Mouse (Mus musculus) limb, embryonic 15.5 days (tissue): ENCODE measurements around the gene Tmprss9. TPM values are rescaled to one million over a fixed set of nuclear protein-coding genes. Genes with fewer than 3 reads are reported as not detected.
"Not testable (repeated sequence)": the region's sequence is repeated elsewhere in the genome, so short reads cannot be mapped to it uniquely, and the experiment has no call there.

Experiments
- ATAC-seq: fragments of 200-750 bp; cut with Nextera tagmentation; 2 replicates; pipeline ENCODE4 v1.8.0; 2017; ENCODE audit warnings: low read depth, moderate TSS enrichment; ENCODE audit not compliant: insufficient number of reproducible peaks, low FRiP score, low TSS enrichment
- H3K27ac ChIP-seq: fragments of 300-500 bp; sonication (generic); 2 replicates; pipeline ENCODE4 v1.5.1; 2015; ENCODE audit warnings: moderate library complexity, mild to moderate bottlenecking, inconsistent platforms
- H3K27me3 ChIP-seq: fragments of 300-500 bp; sonication (generic); 2 replicates; pipeline ENCODE4 v1.6.1; 2015; ENCODE audit warnings: inconsistent platforms
- H3K36me3 ChIP-seq: fragments of 300-500 bp; sonication (generic); 2 replicates; pipeline ENCODE4 v1.6.1; 2015; ENCODE audit warnings: inconsistent platforms
- H3K4me1 ChIP-seq: fragments of 300-500 bp; sonication (generic); 2 replicates; pipeline ENCODE4 v1.6.1; 2015; ENCODE audit warnings: inconsistent platforms
- H3K4me2 ChIP-seq: fragments of 300-500 bp; sonication (generic); 2 replicates; pipeline ENCODE4 v1.6.1; 2015; ENCODE audit warnings: mild to moderate bottlenecking, inconsistent platforms
- H3K4me3 ChIP-seq: fragments of 300-500 bp; sonication (generic); 2 replicates; pipeline ENCODE4 v1.5.1; 2015; ENCODE audit warnings: mild to moderate bottlenecking, inconsistent platforms
- H3K9ac ChIP-seq: fragments of 300-500 bp; sonication (generic); 2 replicates; pipeline ENCODE4 v1.6.1; 2015; ENCODE audit warnings: inconsistent platforms
- H3K9me3 ChIP-seq: fragments of 300-500 bp; sonication (generic); 2 replicates; pipeline ENCODE4 v1.6.1; 2016; ENCODE audit warnings: inconsistent platforms
- WGBS: fragments of 180-500 bp; shearing (Covaris S2); methylation state at CpG from one replicate; pipeline ENCODE4 v1.1.7; 2015; 5-methylcytosine and 5-hydroxymethylcytosine counted together
- polyA plus RNA-seq: library from polyadenylated mRNA; unstranded; fragments of >200 nt; fragmentation: Nextera tagmentation; extraction: Ambion mirVana; gene quantifications from 2 replicates; pipeline ENCODE4 v1.2.1, GENCODE M21; 2015

Tmprss9 gene
- 0.05 TPM in 1 of 2 replicates, not detected in the other for polyA plus RNA-seq

DNA sequence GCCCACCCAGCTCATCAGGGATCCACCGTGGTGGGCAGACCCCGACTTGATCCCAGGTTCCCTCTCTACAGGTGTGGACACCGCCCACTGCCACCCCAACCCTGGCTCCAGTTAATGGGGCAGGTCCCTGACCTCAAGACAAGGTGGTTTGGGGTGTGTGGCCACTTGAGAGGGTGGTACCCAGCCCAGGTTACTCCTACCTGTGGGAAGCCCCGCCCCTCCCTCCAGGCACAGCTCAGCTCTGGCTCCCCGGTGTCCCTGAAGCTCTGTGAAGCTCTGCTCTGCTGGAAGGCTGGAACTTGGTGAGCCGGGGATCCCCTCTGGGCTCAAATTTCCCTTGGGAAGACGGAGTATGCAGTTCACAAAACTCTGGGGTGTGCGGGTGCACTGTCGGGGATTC lies at the start of gene Tmprss9:
Gene Tmprss9 (plus strand): TSS at position 268 of the 400 bp plus-strand sequence.
- H3K36me3 ChIP-seq, result peaks cover 22% of the 10 kb centered on the region
- no peaks in the 10 kb centered on the region for H3K9me3 ChIP-seq
- WGBS, result 23% methylated on average over 9 of the region's 9 CpGs

DNA sequence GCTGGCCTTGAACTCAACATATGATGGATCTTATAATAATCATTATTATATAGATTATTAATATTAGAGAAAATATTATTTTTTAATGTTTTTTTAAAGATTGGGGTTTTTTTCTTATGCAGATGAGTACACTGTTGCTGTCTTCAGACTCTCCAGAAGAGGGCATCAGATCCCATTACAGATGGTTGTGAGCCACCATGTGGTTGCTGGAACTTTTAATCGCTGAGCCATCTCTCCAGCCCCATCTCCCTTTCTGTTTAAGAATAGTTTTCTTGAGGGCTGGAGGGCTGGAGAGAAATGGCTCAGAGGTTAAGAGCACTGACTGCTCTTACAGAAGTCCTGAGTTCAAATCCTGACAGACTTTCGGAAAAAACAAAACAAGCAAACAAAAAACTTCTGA lies 49.7 kb upstream of the Tmprss9 start:
- Histone ChIP-seq H3K4me1 (no peaks in the 10 kb centered on the region), H3K36me3 (no peaks in the 10 kb centered on the region), H3K9me3 (no peaks in the 10 kb centered on the region), H3K27me3 (no peaks in the 10 kb centered on the region), H3K27ac (no peak overlapping the region), H3K4me3 (no peak overlapping the region), H3K4me2 (no peak overlapping the region), H3K9ac (no peak overlapping the region)
- WGBS, result 43% methylated on average over 2 of the region's 2 CpGs
- ATAC-seq, result no peak

More for the DNA sequence above, at the start of gene Tmprss9:
- Histone ChIP-seq H3K4me1 (no peaks in the 10 kb centered on the region), H3K27ac (no peak within 1 kb of the TSS), H3K4me2 (no peak within 1 kb of the TSS), H3K4me3 (no peak within 1 kb of the TSS), H3K27me3 (peaks cover 14% of the 10 kb centered on the region; the same call in 1 of the 2 replicates), H3K9ac (no peak within 1 kb of the TSS)
- no peak for ATAC-seq

DNA sequence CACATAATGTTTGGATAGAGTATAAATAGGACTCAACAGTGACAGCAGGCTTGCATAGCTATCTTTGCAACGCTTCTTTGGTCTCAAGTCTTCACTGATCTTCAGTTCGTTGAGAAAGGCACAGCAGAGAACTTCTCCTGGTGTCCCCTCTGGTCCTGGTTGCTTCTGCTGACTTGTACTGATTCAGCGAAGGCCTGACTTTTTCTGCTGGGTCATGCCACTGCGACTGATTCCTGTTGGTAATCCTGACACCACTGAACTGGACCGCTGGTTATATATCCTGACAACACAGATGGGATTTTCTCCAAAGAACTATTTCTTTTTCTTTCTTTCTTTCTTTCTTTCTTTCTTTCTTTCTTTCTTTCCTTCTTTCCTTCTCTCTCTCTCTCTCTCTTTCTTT lies 49.1 kb upstream of the Tmprss9 start:
- Histone ChIP-seq H3K4me2 (no peak overlapping the region), H3K4me3 (no peak overlapping the region), H3K27me3 (no peaks in the 10 kb centered on the region), H3K9me3 (no peaks in the 10 kb centered on the region), H3K4me1 (peaks cover 1% of the 10 kb centered on the region; the same call in 1 of the 2 replicates), H3K9ac (no peak overlapping the region), H3K36me3 (no peaks in the 10 kb centered on the region), H3K27ac (no peak overlapping the region)
- no peak for ATAC-seq
- 88% methylated on average over 5 of the region's 5 CpGs for WGBS

DNA sequence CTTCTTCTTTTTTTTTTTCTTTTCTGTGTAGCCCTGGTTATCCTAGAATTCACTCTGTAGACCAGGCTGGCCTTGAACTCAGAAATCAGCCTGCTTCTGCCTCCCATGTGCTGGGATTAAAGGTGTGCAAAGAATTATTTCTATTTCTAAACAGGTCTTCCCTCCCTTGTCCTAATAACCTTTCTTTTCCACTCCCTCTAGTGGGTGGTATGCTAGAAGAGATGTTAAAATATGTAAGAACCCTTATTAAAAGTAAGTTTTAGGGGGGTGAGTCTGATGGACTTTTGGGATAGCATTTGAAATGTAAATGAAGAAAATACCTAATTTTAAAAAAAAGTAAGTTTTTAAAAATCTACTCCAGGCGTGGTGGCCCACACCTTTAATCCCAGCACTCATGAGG lies 48.3 kb upstream of the Tmprss9 start:
- no peak overlapping the region for H3K4me3 ChIP-seq
- no peaks in the 10 kb centered on the region for H3K36me3 ChIP-seq
- no peak for ATAC-seq
- no peaks in the 10 kb centered on the region for H3K27me3 ChIP-seq
- H3K9ac ChIP-seq, result no peak overlapping the region
- H3K4me1 ChIP-seq, result peaks cover 9% of the 10 kb centered on the region
- 79% methylated on average over 1 of the region's 1 CpGs for whole genome bisulfite sequencing
- H3K9me3 ChIP-seq, result no peaks in the 10 kb centered on the region
- H3K4me2 ChIP-seq, result no peak overlapping the region
- no peak overlapping the region for H3K27ac ChIP-seq

DNA sequence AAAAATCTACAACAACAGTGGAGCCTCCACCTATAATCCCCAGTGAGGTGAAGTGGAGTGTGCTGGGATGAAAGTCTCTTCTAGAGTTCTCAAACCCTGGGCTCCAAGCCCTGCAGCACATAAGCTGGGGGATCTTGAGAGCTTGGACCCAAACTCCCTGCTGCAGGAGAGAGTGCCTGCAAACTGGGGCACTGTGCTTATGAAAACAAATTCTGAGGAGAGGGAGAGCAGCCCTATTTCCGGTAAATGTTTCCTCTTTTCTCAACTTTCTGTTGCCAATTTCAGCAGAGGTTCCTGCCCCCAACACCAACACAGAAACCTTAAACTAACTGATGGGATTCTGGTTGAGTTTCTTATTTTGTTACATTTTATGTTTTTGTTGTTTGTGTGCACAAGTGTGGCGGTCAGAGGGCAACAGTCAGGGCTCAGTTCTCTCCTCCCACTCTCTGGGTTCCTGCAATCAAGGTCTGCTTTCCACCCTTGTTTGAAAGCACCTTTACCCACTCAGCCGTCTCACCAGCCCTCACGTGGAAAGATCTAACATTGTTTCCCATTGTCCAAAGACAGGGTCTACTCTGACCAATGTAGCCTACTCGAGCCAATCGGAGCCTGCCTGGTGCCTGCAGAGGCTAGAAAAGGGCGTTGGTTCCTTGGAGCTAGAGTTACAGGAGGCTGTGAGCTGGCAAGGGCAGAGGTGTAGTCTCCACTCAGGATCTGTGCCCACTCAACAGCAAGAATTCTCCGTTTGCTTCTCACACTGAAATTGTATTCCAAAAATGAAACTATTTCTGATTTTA lies 47.6 kb upstream of the Tmprss9 start:
- Histone ChIP-seq H3K4me1 (peaks cover 13% of the 10 kb centered on the region), H3K36me3 (peaks cover 4% of the 10 kb centered on the region), H3K27me3 (no peaks in the 10 kb centered on the region), H3K9me3 (no peaks in the 10 kb centered on the region), H3K4me3 (no peak overlapping the region), H3K9ac (no peak overlapping the region), H3K4me2 (no peak overlapping the region), H3K27ac (no peak overlapping the region)
- no peak for ATAC-seq
- WGBS, result 65% methylated on average over 8 of the region's 8 CpGs

DNA sequence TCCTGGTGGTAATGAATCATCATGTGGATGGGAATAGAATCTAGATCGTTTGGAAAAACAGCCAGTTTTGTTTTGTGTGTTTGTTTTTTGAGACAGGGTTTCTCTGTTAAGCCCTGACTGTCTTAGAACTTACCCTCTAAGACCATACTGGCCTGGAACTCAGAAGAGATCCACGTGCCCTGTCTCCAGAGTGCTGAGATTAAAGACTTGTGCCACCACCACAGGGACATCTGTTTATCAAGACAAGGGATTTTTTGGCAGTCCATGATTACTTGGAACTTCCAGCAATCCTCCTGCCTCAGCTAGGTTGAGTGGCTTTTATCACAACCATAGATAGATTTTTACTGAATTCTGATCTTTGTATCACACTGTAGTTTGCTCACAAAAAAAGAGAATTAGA lies 46.8 kb upstream of the Tmprss9 start:
- Histone ChIP-seq H3K9ac (no peak overlapping the region), H3K27me3 (no peaks in the 10 kb centered on the region), H3K4me1 (peaks cover 20% of the 10 kb centered on the region), H3K4me2 (no peak overlapping the region), H3K4me3 (no peak overlapping the region), H3K27ac (no peak overlapping the region), H3K9me3 (no peaks in the 10 kb centered on the region), H3K36me3 (peaks cover 11% of the 10 kb centered on the region)
- 73% methylated on average over 2 of the region's 2 CpGs for WGBS
- ATAC-seq, result no peak

DNA sequence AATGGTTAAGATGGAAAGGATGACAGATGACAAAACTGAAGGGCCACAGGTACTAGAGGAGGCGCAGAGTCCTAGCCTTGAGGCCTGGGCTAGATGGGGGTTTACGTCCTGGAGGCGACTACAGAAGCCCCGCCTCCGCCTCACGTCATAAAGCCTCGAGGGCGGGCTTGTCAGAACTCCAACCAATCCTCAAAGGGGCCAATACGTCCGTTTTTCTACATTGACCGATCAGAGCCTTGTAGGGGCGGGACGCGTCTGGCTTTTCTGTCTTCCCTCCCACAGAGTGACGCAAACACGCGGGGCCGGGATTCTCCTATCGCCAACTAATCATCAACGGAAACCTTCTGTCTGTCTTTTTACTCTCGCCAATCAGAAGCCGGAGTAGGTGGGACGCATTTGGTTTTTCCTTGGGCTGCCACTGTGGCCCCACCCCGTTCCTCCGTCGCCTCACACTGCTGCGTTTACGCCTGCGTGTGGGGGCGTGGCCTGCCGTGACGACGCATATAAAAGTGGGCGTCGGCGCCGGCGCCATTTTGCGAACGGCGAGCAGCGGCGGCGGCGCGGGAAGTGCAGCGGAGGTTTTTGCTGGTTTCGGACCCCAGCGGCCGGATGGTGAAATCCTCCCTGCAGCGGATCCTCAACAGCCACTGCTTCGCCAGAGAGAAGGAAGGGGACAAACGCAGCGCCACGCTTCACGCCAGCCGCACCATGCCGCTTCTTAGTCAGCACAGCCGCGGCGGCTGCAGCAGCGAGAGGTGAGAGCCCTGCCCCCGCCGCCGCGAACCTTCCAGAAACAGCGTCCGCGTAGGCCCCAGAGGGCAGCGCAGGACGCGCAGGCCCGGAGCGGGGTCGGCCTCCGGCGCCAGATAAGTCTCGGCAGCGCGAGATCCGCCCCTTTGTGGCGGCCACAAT lies 45.2 kb upstream of the Tmprss9 start, which contains the start of gene Oaz1:
Gene Oaz1 (plus strand): TSS at position 506 of the 912 bp plus-strand sequence.
- WGBS, result under 1% methylated on average over 80 of the region's 82 CpGs
- peak within 1 kb of the TSS; percentile 91 for H3K4me2 ChIP-seq

DNA sequence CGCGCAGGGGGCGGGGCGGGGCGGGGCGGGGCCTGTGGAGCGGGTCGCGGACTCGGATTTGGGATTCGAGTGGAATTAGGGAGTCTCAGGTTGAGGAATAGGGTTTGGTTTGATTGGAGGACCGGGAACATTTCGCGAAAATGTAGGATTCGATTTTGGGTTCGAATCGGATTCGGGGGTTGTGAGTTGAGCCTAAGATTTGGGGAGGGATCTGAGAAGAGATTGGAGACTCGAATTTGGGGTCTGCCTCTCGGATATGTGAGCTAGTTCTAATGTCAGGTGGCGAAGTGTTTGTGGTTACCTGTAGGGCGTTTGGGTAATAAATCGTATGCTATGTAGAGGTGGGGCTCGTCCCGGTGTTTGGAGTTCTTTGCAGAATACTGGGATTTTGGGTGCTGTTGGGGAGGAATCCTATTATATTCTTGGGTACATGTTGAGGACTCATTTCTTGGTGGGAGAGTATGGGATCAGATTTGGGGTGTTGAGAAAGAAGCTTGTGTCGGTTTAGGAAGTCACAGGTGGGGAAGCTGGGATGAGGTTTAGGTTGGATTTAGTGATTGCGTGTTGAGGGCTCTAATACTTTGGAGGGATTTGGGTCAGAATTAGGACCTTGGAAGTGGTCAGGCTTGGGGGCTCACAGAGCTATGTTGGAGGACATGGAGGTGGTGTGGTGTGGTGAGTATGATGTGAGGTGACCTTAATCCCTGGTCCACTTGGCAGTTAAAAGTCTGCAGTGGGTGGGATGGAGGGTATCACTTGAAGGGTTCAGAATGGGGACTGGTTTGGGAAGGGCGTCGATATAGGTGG lies 44.4 kb upstream of the Tmprss9 start:
- Histone ChIP-seq H3K9ac (peak overlapping the region; percentile 94), H3K27ac (peak overlapping the region; percentile 88), H3K36me3 (peaks cover 20% of the 10 kb centered on the region), H3K4me2 (peak overlapping the region; percentile 91), H3K4me3 (peak overlapping the region; percentile 74), H3K27me3 (no peaks in the 10 kb centered on the region), H3K4me1 (peaks cover 37% of the 10 kb centered on the region), H3K9me3 (no peaks in the 10 kb centered on the region)
- 6% methylated on average over 28 of the region's 29 CpGs for WGBS
- ATAC-seq, result no peak

More for the DNA sequence above, 45.2 kb upstream of the Tmprss9 start, which contains the start of gene Oaz1:
- H3K9ac ChIP-seq, result peak within 1 kb of the TSS; percentile 94
- peaks cover 20% of the 10 kb centered on the region for H3K36me3 ChIP-seq
- H3K4me3 ChIP-seq, result peak within 1 kb of the TSS; percentile 74
- peaks cover 35% of the 10 kb centered on the region for H3K4me1 ChIP-seq
- peak; percentile 97 for ATAC-seq
- H3K27me3 ChIP-seq, result no peaks in the 10 kb centered on the region
- H3K9me3 ChIP-seq, result no peaks in the 10 kb centered on the region
- peak within 1 kb of the TSS; percentile 88 for H3K27ac ChIP-seq

DNA sequence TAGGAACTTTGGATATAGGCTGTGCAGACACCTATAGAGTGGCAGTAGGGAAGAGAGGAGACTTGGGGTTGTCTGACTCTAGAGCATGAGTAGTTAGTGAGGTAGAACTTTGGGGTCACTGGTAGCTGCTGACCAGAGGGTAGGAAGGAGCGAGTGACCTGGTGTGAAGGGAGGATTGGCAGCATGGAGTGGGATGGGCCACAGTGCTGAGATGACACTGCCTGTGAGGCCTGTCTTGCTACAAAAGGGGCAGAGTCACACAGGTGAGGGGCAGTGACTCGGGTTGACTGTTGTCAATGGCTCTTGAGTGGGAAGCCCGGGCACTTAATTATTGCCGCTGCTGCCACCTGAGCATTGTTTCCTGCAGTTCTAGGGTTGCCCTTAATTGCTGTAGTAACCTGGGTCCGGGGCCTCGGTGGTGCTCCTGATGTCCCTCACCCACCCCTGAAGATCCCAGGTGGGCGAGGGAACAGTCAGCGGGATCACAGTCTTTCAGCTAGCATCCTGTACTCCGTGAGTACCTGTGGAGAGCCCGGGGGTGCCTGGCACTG lies 43.7 kb upstream of the Tmprss9 start:
- H3K27ac ChIP-seq, result no peak overlapping the region
- peak overlapping the region; percentile 74 for H3K4me3 ChIP-seq
- no peaks in the 10 kb centered on the region for H3K9me3 ChIP-seq
- peaks cover 20% of the 10 kb centered on the region for H3K36me3 ChIP-seq
- ATAC-seq, result no peak
- 73% methylated on average over 10 of the region's 10 CpGs for WGBS
- H3K4me2 ChIP-seq, result peak overlapping the region; percentile 91
- peaks cover 37% of the 10 kb centered on the region for H3K4me1 ChIP-seq
- H3K27me3 ChIP-seq, result peaks cover 2% of the 10 kb centered on the region; the same call in 1 of the 2 replicates
- H3K9ac ChIP-seq, result peak overlapping the region; percentile 94; the same call in 1 of the 2 replicates

DNA sequence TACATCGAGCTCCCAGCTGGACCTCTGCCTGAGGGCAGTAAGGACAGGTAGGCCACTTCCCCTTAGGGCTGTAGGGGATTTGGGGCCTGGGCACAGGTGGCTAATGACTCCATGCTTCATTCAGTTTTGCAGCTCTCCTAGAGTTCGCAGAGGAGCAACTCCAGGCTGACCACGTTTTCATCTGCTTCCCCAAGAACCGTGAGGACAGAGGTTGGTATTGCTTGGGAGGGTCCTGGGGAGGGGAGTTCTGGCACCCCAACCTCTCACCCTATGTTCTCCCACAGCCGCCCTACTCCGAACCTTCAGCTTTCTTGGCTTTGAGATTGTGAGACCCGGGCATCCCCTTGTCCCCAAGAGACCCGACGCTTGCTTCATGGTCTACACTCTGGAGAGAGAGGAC lies 43.1 kb upstream of the Tmprss9 start:
- not testable (repeated sequence) for H3K9me3 ChIP-seq, ATAC-seq, H3K27ac ChIP-seq, H3K27me3 ChIP-seq, H3K9ac ChIP-seq
- Histone ChIP-seq H3K4me2 (peak overlapping the region; percentile 91; the same call in 1 of the 2 replicates), H3K36me3 (peaks cover 20% of the 10 kb centered on the region), H3K4me1 (peaks cover 37% of the 10 kb centered on the region), H3K4me3 (peak overlapping the region; percentile 74; the same call in 1 of the 2 replicates)
- 73% methylated on average over 9 of the region's 9 CpGs for WGBS
